Mouse (Mus musculus) cerebellum, postnatal 36 days (tissue): Measurements from ENCODE around the gene Slc25a43.
"Not testable (repeated sequence)": the region's sequence is repeated elsewhere in the genome, so short reads cannot be mapped to it uniquely, and the experiment has no call there.

Experiments used
- DNase-seq, 2 experiments: peaks; one replicate each; pipeline ENCODE4 v3.0.0; 2021 to 2022; ENCODE audit warnings: mixed read lengths in 2 of 2

The Slc25a43 gene

GRCm38 (mm10) chrX:36789360-36789759, 45.9 kb downstream of the Slc25a43 start:
- no peak for DNase-seq

GRCm38 (mm10) chrX:36794571-36794970, 51.1 kb downstream of the Slc25a43 start:
- DNase-seq = no peak

GRCm38 (mm10) chrX:36795424-36796162, 52.1 kb downstream of the Slc25a43 start, which contains the start of gene Slc25a5:
Gene Slc25a5 (plus strand): TSS chrX:36795651.
- peak; percentile 78 to 87 for DNase-seq

GRCm38 (mm10) chrX:36796163-36796581, 52.7 kb downstream of the Slc25a43 start:
- peak; percentile 78 to 84 for DNase-seq

GRCm38 (mm10) chrX:36796734-36797133, 53.3 kb downstream of the Slc25a43 start:
- not testable (repeated sequence) for DNase-seq

- no peak for DNase-seq
Observed at GRCm38 (mm10) chrX:36799131-36799879, 55.8 kb downstream of the Slc25a43 start.

GRCm38 (mm10) chrX:36803189-36803588, 59.7 kb downstream of the Slc25a43 start:
- DNase-seq = no peak

- DNase-seq = no peak
Observed at GRCm38 (mm10) chrX:36804196-36804595, 60.7 kb downstream of the Slc25a43 start.

- DNase-seq = no peak
Observed at GRCm38 (mm10) chrX:36805466-36806235, 62.2 kb downstream of the Slc25a43 start.

- DNase-seq = peak; percentile 89
Observed at GRCm38 (mm10) chrX:36807360-36808317, 64.2 kb downstream of the Slc25a43 start.

- DNase-seq = no peak
Observed at GRCm38 (mm10) chrX:36808318-36808683, 64.8 kb downstream of the Slc25a43 start.

GRCm38 (mm10) chrX:36811377-36811776, 67.9 kb downstream of the Slc25a43 start:
- DNase-seq = no peak

- DNase-seq = no peak
Observed at GRCm38 (mm10) chrX:36814161-36814836, 70.8 kb downstream of the Slc25a43 start.

GRCm38 (mm10) chrX:36815022-36815421, 71.6 kb downstream of the Slc25a43 start:
- DNase-seq = no peak

- DNase-seq = no peak
Observed at GRCm38 (mm10) chrX:36815439-36815838, 72.0 kb downstream of the Slc25a43 start.

GRCm38 (mm10) chrX:36816368-36816899, 73.0 kb downstream of the Slc25a43 start:
- DNase-seq = no peak

GRCm38 (mm10) chrX:36816953-36817441, 73.5 kb downstream of the Slc25a43 start:
- no peak for DNase-seq

GRCm38 (mm10) chrX:36819575-36819974, 76.1 kb downstream of the Slc25a43 start:
- no peak for DNase-seq

- DNase-seq = peak; percentile 25 to 33
Observed at GRCm38 (mm10) chrX:36820201-36820600, 76.7 kb downstream of the Slc25a43 start.

- DNase-seq = no peak
Observed at GRCm38 (mm10) chrX:36823932-36824711, 80.7 kb downstream of the Slc25a43 start.
